Mouse (Mus musculus): ENCODE measurements around the gene Fry.

Fry gene

GRCm38 (mm10) chr5:150525239-150525638, 406.8 kb downstream of the Fry start:
- DNase-seq (ENCODE audit: low spot score): no peak

- no peak for DNase-seq (ENCODE audit: low spot score)
Observed at GRCm38 (mm10) chr5:150541302-150541701, 422.9 kb downstream of the Fry start.

- no peak for DNase-seq (ENCODE audit: low spot score)
Observed at GRCm38 (mm10) chr5:150543184-150543583, 424.7 kb downstream of the Fry start.

All from testis, postnatal 14 days (tissue).